In genomic region chr14:101781943-101782510, GRCm38 (mm10) we compare ENCODE assay signal across 8 mouse cellular contexts. TPM values are rescaled to one million over a fixed set of nuclear protein-coding genes. Genes with fewer than 3 reads are reported as not detected.
DNase-seq lines count a peak whose midpoint lies in the region; ATAC-seq and TF ChIP-seq lines count a peak whose summit lies in the region.

No protein-coding gene starts in this region.

- H3K27ac ChIP-seq in spleen, adult 2 months (ENCODE audit: insufficient read depth, low read length) = no peak overlapping the region
- H3K27ac ChIP-seq in stomach, embryonic 16.5 days (ENCODE audit: low read length) = no peak overlapping the region

- no peaks in the 10 kb centered on the region for H3K36me3 ChIP-seq in spleen, adult 2 months (ENCODE audit: control insufficient read depth, insufficient read depth, low read length)
- no peaks in the 10 kb centered on the region for H3K36me3 ChIP-seq in stomach, embryonic 16.5 days (ENCODE audit: control insufficient read depth, insufficient read depth, low read length)

- 19% methylated on average over 3 of the region's 3 CpGs for WGBS in spleen, adult 2 months
- 9% methylated on average over 3 of the region's 3 CpGs for WGBS in stomach, embryonic 16.5 days

- H3K27me3 ChIP-seq in spleen, adult 2 months (ENCODE audit: control insufficient read depth, insufficient read depth, low read length) = no peaks in the 10 kb centered on the region
- no peaks in the 10 kb centered on the region for H3K27me3 ChIP-seq in stomach, embryonic 16.5 days (ENCODE audit: control insufficient read depth, insufficient read depth, low read length)

- 0 out of 2 replicates have a peak, but pooled peaks have one; percentile 1 for TF ChIP-seq CTCF in spleen, adult 2 months (IDR thresholded peaks at IDR 0.05; ENCODE audit: extremely low read depth, insufficient read depth, insufficient read length, insufficient replicate concordance)

- H3K4me1 ChIP-seq in spleen, adult 2 months (ENCODE audit: control insufficient read depth, insufficient read depth, insufficient read length) = no peaks in the 10 kb centered on the region
- H3K4me1 ChIP-seq in stomach, embryonic 16.5 days (ENCODE audit: control insufficient read depth, insufficient read depth, low read length) = peaks cover 1% of the 10 kb centered on the region; the same call in 1 of the 2 replicates

- H3K4me2 ChIP-seq in stomach, embryonic 16.5 days (ENCODE audit: low read depth, low read length) = no peak overlapping the region

- intact Hi-C loops in gastrocnemius, postnatal 14 days (cut with DNase I; ENCODE audit: low total_unique reads) = loop anchor here (5.0 to 10.0 kb wide), 2 partner anchors 123 to 155 kb away; no protein-coding TSS in a partner anchor

- no peak for TF ChIP-seq POLR2A in spleen, adult 2 months (IDR thresholded peaks at IDR 0.05; ENCODE audit: low read depth, low read length)

- H3K9me3 ChIP-seq in stomach, embryonic 16.5 days (replicated peaks; ENCODE audit: control insufficient read depth, low read length) = no peaks in the 10 kb centered on the region

- peak; percentile 8 for DNase-seq in gastrocnemius, postnatal 10 days
- DNase-seq in gastrocnemius, postnatal 14 days = no peak
- DNase-seq in spleen, adult 2 months (ENCODE audit: low read depth in 1 of 2, low spot score in 2 of 2) = no peak
- no peak for DNase-seq in spleen, postnatal 14 days (ENCODE audit: low spot score in 2 of 2)
- peak; percentile 44 for DNase-seq in forelimb bud, embryonic 11.5 days (ENCODE audit: low read depth, low spot score)
- peak; percentile 14 to 37 for DNase-seq in layer of hippocampus, adult 8-10 months (ENCODE audit: low spot score in 2 of 2)
- no peak for DNase-seq in T-cell, adult 2 months (ENCODE audit: low spot score)

- H3K4me3 ChIP-seq in spleen, adult 2 months (ENCODE audit: extremely low read depth, insufficient read depth, insufficient read length) = no peak overlapping the region
- no peak overlapping the region for H3K4me3 ChIP-seq in stomach, embryonic 16.5 days (replicated peaks; ENCODE audit: low read length)

- ATAC-seq in stomach, embryonic 16.5 days (ENCODE audit: insufficient read depth, low FRiP score) = no peak; the same call in 1 of the 2 replicates

- peak overlapping the region; percentile 43; the same call in 1 of the 2 replicates for H3K9ac ChIP-seq in stomach, embryonic 16.5 days (ENCODE audit: low read length)

RNA-seq across cellular contexts. Expression of gene Lmo7, which starts 52.3 kb away (rescaled TPM):
- 100 to 1,000 TPM; 103 to 123 TPM for total RNA-seq in gastrocnemius, postnatal 10 days (2021)
- total RNA-seq in gastrocnemius, postnatal 14 days (2021) = 10 to 100 TPM; 71.4 to 72.6 TPM
- 0.79 and 1.3 TPM in 2 replicates for polyA plus RNA-seq in spleen, adult 2 months (2012; rRNA removed)
- 100 to 1,000 TPM; 111 to 135 (median 125) TPM for total RNA-seq in layer of hippocampus, adult 8-10 months (2022)
- polyA plus RNA-seq in stomach, embryonic 16.5 days (2015; fragmentation: Nextera tagmentation; extraction: Ambion mirVana) = 29.1 and 34.2 TPM in 2 replicates

RNA-seq across cellular contexts. Expression of gene Gm9922, which starts 52.4 kb away (rescaled TPM):
- not detected for total RNA-seq in gastrocnemius, postnatal 10 days (2021)
- total RNA-seq in gastrocnemius, postnatal 14 days (2021) = not detected
- 0.27 and 1.2 TPM in 2 replicates for polyA plus RNA-seq in spleen, adult 2 months (2012; rRNA removed)
- total RNA-seq in layer of hippocampus, adult 8-10 months (2022) = under 1 TPM in 1 of 4 experiments, not detected in 3; 0.91 TPM
- polyA plus RNA-seq in stomach, embryonic 16.5 days (2015; fragmentation: Nextera tagmentation; extraction: Ambion mirVana) = 1.7 TPM in 1 of 2 replicates, not detected in the other

Comparison
In these comparisons a context has a peak if more than half of its experiments do, and no peak if none do; other contexts are left out.
1. DNase-seq: peak in gastrocnemius, postnatal 10 days (single experiment), forelimb bud, embryonic 11.5 days (single experiment) and layer of hippocampus, adult 8-10 months (2 of 2); none in gastrocnemius, postnatal 14 days (single experiment), spleen, adult 2 months (0 of 2), spleen, postnatal 14 days (0 of 2) and T-cell, adult 2 months (single experiment).